Comparison of ENCODE assay signal across 8 mouse cellular contexts in the genomic region with DNA sequence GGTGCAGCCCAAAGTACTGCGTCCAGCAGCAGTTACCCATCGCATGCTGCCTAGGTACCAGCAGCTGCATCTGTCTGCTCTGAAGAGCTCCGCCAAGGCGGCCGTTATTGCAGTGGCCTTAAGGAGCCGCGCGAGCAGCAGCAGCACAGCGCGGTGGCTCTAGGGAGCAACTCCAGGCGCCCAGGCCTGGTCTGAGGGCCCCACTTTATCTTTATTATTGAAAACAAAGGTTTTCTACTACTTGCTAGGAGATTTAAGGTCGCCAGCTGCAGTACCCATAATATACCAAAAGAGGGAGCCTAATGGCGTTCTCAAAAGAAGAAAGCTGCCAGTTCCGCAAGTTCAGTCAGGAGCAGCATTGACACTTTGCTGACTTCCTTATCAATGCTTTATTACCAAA. TPM values are rescaled to one million over a fixed set of nuclear protein-coding genes. Genes with fewer than 3 reads are reported as not detected.
DNase-seq lines count a peak whose midpoint lies in the region.

No protein-coding gene starts in this region.

- DNase-seq in adrenal gland, adult 18-20 months (ENCODE audit: low spot score in 2 of 2) = peak; percentile 42
- no peak for DNase-seq in adrenal gland, postnatal 4 days (ENCODE audit: low spot score in 2 of 2)
- peak; percentile 60 for DNase-seq in A20 (ENCODE audit: low read depth, low spot score)
- peak; percentile 20 for DNase-seq in cerebellum, adult 11-12 months
- DNase-seq in gastrocnemius, adult 18-20 months (ENCODE audit: low spot score) = peak; percentile 68
- peak; percentile 76 for DNase-seq in kidney, postnatal 10 days
- peak; percentile 75 for DNase-seq in mesoderm, embryonic 11.5 days (ENCODE audit: low read depth, low spot score)
- peak; percentile 52 for DNase-seq in telencephalon, adult 2 months (ENCODE audit: low read depth, low spot score)

RNA-seq across cellular contexts. Expression of gene 2700081O15Rik, which starts 24.1 kb away (rescaled TPM):
- total RNA-seq in adrenal gland, adult 18-20 months (2021) = 10 to 100 TPM; 17.1 to 20.0 TPM
- 10 to 100 TPM; 45.3 to 49.2 TPM for total RNA-seq in adrenal gland, postnatal 4 days (2021)
- 1 to 10 TPM; 3.1 to 4.8 TPM for total RNA-seq in gastrocnemius, adult 18-20 months (2021)

RNA-seq across cellular contexts. Expression of gene Rtn3, which starts 41.6 kb away (rescaled TPM):
- 100 to 1,000 TPM; 137 to 151 TPM for total RNA-seq in adrenal gland, adult 18-20 months (2021)
- 100 to 1,000 TPM; 130 to 147 TPM for total RNA-seq in adrenal gland, postnatal 4 days (2021)
- 10 to 100 TPM; 27.4 to 33.9 TPM for total RNA-seq in gastrocnemius, adult 18-20 months (2021)

RNA-seq across cellular contexts. Expression of gene Atl3, which starts 52.3 kb away (rescaled TPM):
- total RNA-seq in adrenal gland, adult 18-20 months (2021) = 100 to 1,000 TPM in 1 of 2 experiments, 10 to 100 TPM in 1; 84.3 to 121 TPM
- 100 to 1,000 TPM; 112 to 117 TPM for total RNA-seq in adrenal gland, postnatal 4 days (2021)
- total RNA-seq in gastrocnemius, adult 18-20 months (2021) = 1 to 10 TPM; 6.1 to 7.2 TPM

RNA-seq across cellular contexts. Expression of gene Spindoc, which starts 58.7 kb away (rescaled TPM):
- 10 to 100 TPM; 19.9 to 22.7 TPM for total RNA-seq in adrenal gland, adult 18-20 months (2021)
- 10 to 100 TPM; 35.4 to 39.4 TPM for total RNA-seq in adrenal gland, postnatal 4 days (2021)
- 1 to 10 TPM; 7.4 to 9.0 TPM for total RNA-seq in gastrocnemius, adult 18-20 months (2021)

Comparison
In these comparisons a context has a peak if more than half of its experiments do, and no peak if none do; other contexts are left out.
1. DNase-seq: peak in adrenal gland, adult 18-20 months (2 of 2), A20 (single experiment), cerebellum, adult 11-12 months (single experiment), gastrocnemius, adult 18-20 months (single experiment), kidney, postnatal 10 days (single experiment), mesoderm, embryonic 11.5 days (single experiment) and telencephalon, adult 2 months (single experiment); none in adrenal gland, postnatal 4 days (0 of 2).
2. RNA of gene Atl3, which starts 52.3 kb away (total RNA-seq): 84.3 to 121 TPM in adrenal gland, adult 18-20 months and 112 to 117 TPM in adrenal gland, postnatal 4 days; 6.1 to 7.2 TPM in gastrocnemius, adult 18-20 months; every median in the first group is over 10 times any median in the second.